Mouse (Mus musculus) ovary, adult 10 weeks (tissue): ENCODE results near the gene Far1. TPM values are rescaled to one million over a fixed set of nuclear protein-coding genes. Genes with fewer than 3 reads are reported as not detected.

Experiments
- polyA plus RNA-seq: library from polyadenylated mRNA; stranded (reverse); fragments of 350-450 nt; fragmentation: Illumina TruSeq; extraction: RNeasy Lipid Tissue Mini Kit (QIAGEN cat#74804); gene quantifications from one replicate; pipeline ENCODE4 v1.2.3, GENCODE M21; 2014

Gene Far1
- polyA plus RNA-seq = 359 TPM

GRCm38 (mm10) chr7:113513286-113513962, at the start of gene Far1:
Far1 (plus strand) TSS chr7:113513834.

Other genes with a start within 250 kb of the Far1 start
- 59.8 TPM for gene Btbd10, start 144.4 kb upstream of the Far1 start, polyA plus RNA-seq
- not detected for gene Pth, start 125.3 kb upstream of the Far1 start, polyA plus RNA-seq